Mouse (Mus musculus): ENCODE data around the gene Rpl36al.

- no peak for TF ChIP-seq POLR2A (IDR thresholded peaks at IDR 0.05; ENCODE audit: extremely low read depth, insufficient read depth, low read length)
- no peak for TF ChIP-seq CTCF (IDR thresholded peaks at IDR 0.05; ENCODE audit: low read depth, low read length)
Observed at GRCm38 (mm10) chr12:69213186-69213777, 29.4 kb upstream of the Rpl36al start.

Data from liver, adult 2 months (tissue).